Mouse (Mus musculus) limb, embryonic 10.5 days (tissue): ENCODE measurements around the gene Gpc6. TPM values are rescaled to one million over a fixed set of nuclear protein-coding genes. Genes with fewer than 3 reads are reported as not detected.
A peak's percentile ranks its signal among the peaks of the same experiment; 100 is the strongest.

Experiments used
- DNase-seq: peaks from one replicate; pipeline ENCODE4 v3.0.0-alpha.2; 2017; ENCODE audit warnings: low spot score
- H3K27ac ChIP-seq: fragments of 300-500 bp; sonication (generic); 2 replicates; pipeline ENCODE4 v1.5.1; 2016; ENCODE audit warnings: mild to moderate bottlenecking
- H3K27me3 ChIP-seq: fragments of 300-500 bp; sonication (generic); 2 replicates; pipeline ENCODE4 v1.6.1; 2016; ENCODE audit warnings: low read depth, mild to moderate bottlenecking; ENCODE audit not compliant: poor library complexity, severe bottlenecking
- H3K36me3 ChIP-seq: fragments of 300-500 bp; sonication (generic); 2 replicates; pipeline ENCODE4 v1.6.1; 2016; ENCODE audit warnings: mild to moderate bottlenecking, moderate library complexity
- H3K4me1 ChIP-seq: fragments of 300-500 bp; sonication (generic); 2 replicates; pipeline ENCODE4 v1.6.1; 2016
- H3K4me3 ChIP-seq: fragments of 300-500 bp; sonication (generic); 2 replicates; pipeline ENCODE4 v1.5.1; 2016; ENCODE audit warnings: mild to moderate bottlenecking, moderate library complexity
- H3K9me3 ChIP-seq: fragments of 300-500 bp; sonication (generic); replicated peaks from 2 replicates; pipeline ENCODE4 v1.6.1; 2016; ENCODE audit warnings: mild to moderate bottlenecking
- WGBS: fragments of 180-500 bp; shearing (Covaris S2); methylation state at CpG from one replicate; pipeline ENCODE4 v1.1.7; 2016; 5-methylcytosine and 5-hydroxymethylcytosine counted together
- polyA plus RNA-seq: library from polyadenylated mRNA; unstranded; fragments of >200 nt; fragmentation: Nextera tagmentation; extraction: Ambion mirVana; gene quantifications from 2 replicates; pipeline ENCODE4 v1.2.1, GENCODE M21; 2016

Gene Gpc6
- 46.2 and 51.9 TPM in 2 replicates for polyA plus RNA-seq

DNA sequence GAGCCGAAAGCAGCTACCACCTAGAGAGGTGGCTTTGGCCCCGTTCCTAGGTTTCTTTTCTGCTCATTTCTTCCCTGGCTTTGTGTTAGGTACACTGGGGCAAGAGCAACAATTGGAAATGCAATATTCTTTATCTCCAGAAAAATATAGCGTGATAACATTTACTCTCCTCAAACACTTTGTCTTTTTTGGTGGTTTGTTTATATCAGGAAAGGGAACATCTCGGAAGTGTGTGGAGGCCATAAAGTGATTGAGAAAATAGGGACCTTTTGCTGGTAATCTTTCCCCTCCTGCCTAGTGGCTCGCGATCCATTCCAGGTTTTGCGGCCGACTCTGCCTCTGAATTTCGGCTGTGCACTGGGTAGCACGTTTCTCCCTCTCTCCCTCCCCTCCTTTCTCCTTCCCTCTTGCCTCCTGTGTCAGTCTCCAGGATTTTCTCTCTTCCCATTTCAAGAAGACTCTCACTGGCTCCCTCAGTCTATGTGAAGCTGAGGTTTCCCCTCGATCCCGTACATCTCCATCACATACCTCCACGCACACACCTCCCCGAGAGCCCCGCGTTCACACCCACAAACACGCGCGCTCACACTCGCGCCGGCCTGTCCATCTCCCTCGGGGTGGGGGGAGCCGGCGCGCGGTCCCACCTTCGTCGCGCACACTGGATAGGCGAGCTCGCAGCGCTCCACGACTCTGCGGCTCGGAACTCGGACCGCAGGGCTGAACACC is at the start of gene Gpc6:
Gpc6 (plus strand) TSS at position 440 of the 726 bp plus-strand sequence.
- H3K4me3 ChIP-seq: peak within 1 kb of the TSS; percentile 91
- no peaks in the 10 kb centered on the region for H3K9me3 ChIP-seq
- no peaks in the 10 kb centered on the region for H3K27me3 ChIP-seq
- DNase-seq: peak; percentile 92
- H3K4me1 ChIP-seq: peaks cover 24% of the 10 kb centered on the region
- under 1% methylated on average over 38 of the region's 38 CpGs for WGBS
- H3K27ac ChIP-seq: peak within 1 kb of the TSS; percentile 99
- no peaks in the 10 kb centered on the region for H3K36me3 ChIP-seq

- Histone ChIP-seq H3K4me1 (no peaks in the 10 kb centered on the region), H3K36me3 (no peaks in the 10 kb centered on the region), H3K27ac (no peak overlapping the region), H3K4me3 (no peak overlapping the region), H3K9me3 (no peaks in the 10 kb centered on the region), H3K27me3 (no peaks in the 10 kb centered on the region)
- no peak for DNase-seq
- 74% methylated on average over 7 of the region's 7 CpGs for WGBS
Measured at GRCm38 (mm10) chr14:116882480-116883044, 42.6 kb upstream of the Gpc6 start.

- H3K36me3 ChIP-seq: no peaks in the 10 kb centered on the region
- DNase-seq: no peak
- H3K4me1 ChIP-seq: no peaks in the 10 kb centered on the region
- no peaks in the 10 kb centered on the region for H3K9me3 ChIP-seq
- WGBS: 35% methylated on average over 3 of the region's 3 CpGs
- H3K4me3 ChIP-seq: no peak overlapping the region
- H3K27me3 ChIP-seq: no peaks in the 10 kb centered on the region
- H3K27ac ChIP-seq: no peak overlapping the region
Measured at GRCm38 (mm10) chr14:116894316-116894715, 30.8 kb upstream of the Gpc6 start.

- no peak for DNase-seq
- H3K36me3 ChIP-seq: no peaks in the 10 kb centered on the region
- no peaks in the 10 kb centered on the region for H3K27me3 ChIP-seq
- WGBS: 55% methylated on average over 1 of the region's 1 CpGs
- no peak overlapping the region for H3K27ac ChIP-seq
- H3K4me3 ChIP-seq: no peak overlapping the region
- no peaks in the 10 kb centered on the region for H3K4me1 ChIP-seq
- H3K9me3 ChIP-seq: no peaks in the 10 kb centered on the region
Measured at GRCm38 (mm10) chr14:116897971-116898370, 27.1 kb upstream of the Gpc6 start.

- no peaks in the 10 kb centered on the region for H3K27me3 ChIP-seq
- 86% methylated on average over 1 of the region's 1 CpGs for WGBS
- H3K27ac ChIP-seq: no peak overlapping the region
- H3K36me3 ChIP-seq: no peaks in the 10 kb centered on the region
- H3K4me3 ChIP-seq: no peak overlapping the region
- H3K4me1 ChIP-seq: peaks cover 2% of the 10 kb centered on the region
- DNase-seq: no peak
- H3K9me3 ChIP-seq: no peaks in the 10 kb centered on the region
Measured at GRCm38 (mm10) chr14:116911768-116912167, 13.3 kb upstream of the Gpc6 start.

DNA sequence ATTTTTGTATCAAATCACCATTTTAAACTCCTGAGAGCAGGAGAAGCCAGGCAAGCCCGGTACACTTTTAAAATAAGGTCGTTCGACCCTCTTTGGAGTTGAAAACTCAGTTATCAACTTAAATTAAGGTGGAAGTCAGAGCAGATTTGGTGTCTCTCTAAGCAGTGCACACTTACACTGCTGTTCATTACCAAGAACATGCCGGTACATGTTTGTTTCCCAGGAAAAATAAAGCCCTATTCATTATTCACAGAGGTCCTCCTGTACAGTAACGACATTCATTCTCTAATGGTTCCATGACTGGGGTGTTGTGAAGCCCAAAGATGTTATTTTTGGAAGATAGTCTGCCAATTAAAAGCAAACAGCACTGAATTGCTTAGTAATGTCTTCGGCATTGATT is 8.2 kb upstream of the Gpc6 start:
- Histone ChIP-seq H3K27ac (no peak overlapping the region), H3K27me3 (no peaks in the 10 kb centered on the region), H3K9me3 (no peaks in the 10 kb centered on the region), H3K4me3 (no peak overlapping the region), H3K36me3 (no peaks in the 10 kb centered on the region), H3K4me1 (peaks cover 14% of the 10 kb centered on the region)
- 79% methylated on average over 6 of the region's 6 CpGs for WGBS
- no peak for DNase-seq

DNA sequence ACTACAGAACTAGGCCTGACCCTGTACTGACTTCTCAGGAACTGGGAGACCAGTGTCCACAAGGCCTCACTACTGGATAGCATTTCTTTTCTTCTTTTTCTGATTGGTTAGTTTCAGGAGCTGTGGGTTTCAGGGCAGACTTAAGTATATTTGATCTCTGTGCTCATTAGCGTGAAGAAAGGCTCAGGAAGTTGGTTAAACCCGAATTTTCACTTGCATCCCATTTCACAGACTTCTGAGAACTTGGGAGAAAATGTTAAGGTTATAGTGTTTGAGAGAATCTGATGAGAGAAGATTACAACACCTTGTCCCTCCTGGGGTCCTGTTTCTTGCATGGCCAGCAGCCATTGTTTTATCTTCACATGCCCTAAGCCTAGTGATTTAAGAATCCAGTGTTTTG is 849 bp upstream of the Gpc6 start:
- WGBS: 19% methylated on average over 2 of the region's 2 CpGs
- Histone ChIP-seq H3K4me1 (peaks cover 24% of the 10 kb centered on the region), H3K36me3 (no peaks in the 10 kb centered on the region), H3K4me3 (peak overlapping the region; percentile 91; the same call in 1 of the 2 replicates), H3K27ac (peak overlapping the region; percentile 99), H3K27me3 (no peaks in the 10 kb centered on the region), H3K9me3 (no peaks in the 10 kb centered on the region)
- DNase-seq: no peak

GRCm38 (mm10) chr14:116925691-116926403 is 732 bp downstream of the Gpc6 start:
- peaks cover 24% of the 10 kb centered on the region for H3K4me1 ChIP-seq
- under 1% methylated on average over 58 of the region's 58 CpGs for WGBS
- H3K27ac ChIP-seq: peak overlapping the region; percentile 99
- no peaks in the 10 kb centered on the region for H3K27me3 ChIP-seq
- H3K36me3 ChIP-seq: no peaks in the 10 kb centered on the region
- peak overlapping the region; percentile 91 for H3K4me3 ChIP-seq
- no peaks in the 10 kb centered on the region for H3K9me3 ChIP-seq
- DNase-seq: peak; percentile 83

GRCm38 (mm10) chr14:116926404-116927171 is 1.5 kb downstream of the Gpc6 start:
- peak overlapping the region; percentile 91 for H3K4me3 ChIP-seq
- peaks cover 24% of the 10 kb centered on the region for H3K4me1 ChIP-seq
- 0% methylated on average over 52 of the region's 52 CpGs for WGBS
- H3K27me3 ChIP-seq: no peaks in the 10 kb centered on the region
- DNase-seq: peak; percentile 83
- H3K9me3 ChIP-seq: no peaks in the 10 kb centered on the region
- no peaks in the 10 kb centered on the region for H3K36me3 ChIP-seq
- H3K27ac ChIP-seq: peak overlapping the region; percentile 99

GRCm38 (mm10) chr14:116927341-116928315 is 2.5 kb downstream of the Gpc6 start:
- Histone ChIP-seq H3K27ac (peak overlapping the region; percentile 99), H3K9me3 (no peaks in the 10 kb centered on the region), H3K4me3 (peak overlapping the region; percentile 91), H3K4me1 (peaks cover 24% of the 10 kb centered on the region), H3K27me3 (no peaks in the 10 kb centered on the region), H3K36me3 (no peaks in the 10 kb centered on the region)
- under 1% methylated on average over 21 of the region's 21 CpGs for WGBS
- peak; percentile 58 for DNase-seq

- H3K9me3 ChIP-seq: no peaks in the 10 kb centered on the region
- 60% methylated on average over 2 of the region's 2 CpGs for WGBS
- no peaks in the 10 kb centered on the region for H3K27me3 ChIP-seq
- H3K27ac ChIP-seq: peak overlapping the region; percentile 99
- H3K36me3 ChIP-seq: no peaks in the 10 kb centered on the region
- H3K4me1 ChIP-seq: peaks cover 24% of the 10 kb centered on the region
- no peak for DNase-seq
- H3K4me3 ChIP-seq: peak overlapping the region; percentile 91
Measured at GRCm38 (mm10) chr14:116928395-116928794, 3.3 kb downstream of the Gpc6 start.
